Mouse (Mus musculus) hindbrain, embryonic 16.5 days (tissue): ENCODE results near the gene Polr3a. TPM values are rescaled to one million over a fixed set of nuclear protein-coding genes. Genes with fewer than 3 reads are reported as not detected.
"Not testable (repeated sequence)": the region's sequence is repeated elsewhere in the genome, so short reads cannot be mapped to it uniquely, and the experiment has no call there.

Experiments
- ATAC-seq: fragments of 200-750 bp; cut with Nextera tagmentation; 2 replicates; pipeline ENCODE4 v1.8.0; 2017; ENCODE audit warnings: moderate TSS enrichment, moderate library complexity
- H3K27ac ChIP-seq: fragments of 300-500 bp; sonication (generic); 2 replicates; pipeline ENCODE4 v1.5.1; 2014; ENCODE audit warnings: low read depth, mild to moderate bottlenecking, control low read depth, low read length, moderate library complexity
- H3K27me3 ChIP-seq: fragments of 300-500 bp; sonication (generic); replicated peaks from 2 replicates; pipeline ENCODE4 v1.6.1; 2014; ENCODE audit warnings: low read length; ENCODE audit not compliant: control insufficient read depth, insufficient read depth
- H3K36me3 ChIP-seq: fragments of 300-500 bp; sonication (generic); 2 replicates; pipeline ENCODE4 v1.6.1; 2014; ENCODE audit warnings: mild to moderate bottlenecking, low read length, moderate library complexity, mixed read lengths; ENCODE audit not compliant: control insufficient read depth, insufficient read depth
- H3K4me1 ChIP-seq: fragments of 300-500 bp; sonication (generic); 2 replicates; pipeline ENCODE4 v1.6.1; 2014; ENCODE audit warnings: low read depth, low read length; ENCODE audit not compliant: control insufficient read depth, insufficient read depth
- H3K4me2 ChIP-seq: fragments of 300-500 bp; sonication (generic); 2 replicates; pipeline ENCODE4 v1.6.1; 2014; ENCODE audit warnings: mild to moderate bottlenecking, low read length, control low read depth, moderate library complexity
- H3K4me3 ChIP-seq: fragments of 300-500 bp; sonication (generic); 2 replicates; pipeline ENCODE4 v1.5.1; 2014; ENCODE audit warnings: mild to moderate bottlenecking, low read length, control low read depth, moderate library complexity
- H3K9ac ChIP-seq: fragments of 300-500 bp; sonication (generic); 2 replicates; pipeline ENCODE4 v1.6.1; 2014; ENCODE audit warnings: low read depth, mild to moderate bottlenecking, control low read depth, low read length, moderate library complexity
- H3K9me3 ChIP-seq: fragments of 300-500 bp; sonication (generic); 2 replicates; pipeline ENCODE4 v1.6.1; 2014; ENCODE audit warnings: mild to moderate bottlenecking, low read length, moderate library complexity; ENCODE audit not compliant: control insufficient read depth
- WGBS: fragments of 180-500 bp; shearing (Covaris S2); extraction: QIAGEN DNeasy Blood & Tissue Kit; methylation state at CpG from one replicate; pipeline ENCODE4 v1.1.7; 2014; 5-methylcytosine and 5-hydroxymethylcytosine counted together
- polyA plus RNA-seq: library from polyadenylated mRNA; unstranded; fragments of >200 nt; fragmentation: Nextera tagmentation; extraction: Ambion mirVana; gene quantifications from 2 replicates; pipeline ENCODE4 v1.2.1, GENCODE M21; 2015

Polr3a gene
- polyA plus RNA-seq, 1 experiment from 2014 or later, result 18.4 TPM

GRCm38 (mm10) chr14:24468806-24469205, 18.1 kb downstream of the Polr3a start:
- Histone ChIP-seq H3K27ac (no peak overlapping the region), H3K27me3 (no peaks in the 10 kb centered on the region), H3K9ac (no peak overlapping the region), H3K4me3 (no peak overlapping the region), H3K4me2 (no peak overlapping the region), H3K9me3 (no peaks in the 10 kb centered on the region), H3K4me1 (no peaks in the 10 kb centered on the region), H3K36me3 (peaks cover 50% of the 10 kb centered on the region)
- no peak for ATAC-seq
- WGBS, result 92% methylated on average over 6 of the region's 6 CpGs

DNA sequence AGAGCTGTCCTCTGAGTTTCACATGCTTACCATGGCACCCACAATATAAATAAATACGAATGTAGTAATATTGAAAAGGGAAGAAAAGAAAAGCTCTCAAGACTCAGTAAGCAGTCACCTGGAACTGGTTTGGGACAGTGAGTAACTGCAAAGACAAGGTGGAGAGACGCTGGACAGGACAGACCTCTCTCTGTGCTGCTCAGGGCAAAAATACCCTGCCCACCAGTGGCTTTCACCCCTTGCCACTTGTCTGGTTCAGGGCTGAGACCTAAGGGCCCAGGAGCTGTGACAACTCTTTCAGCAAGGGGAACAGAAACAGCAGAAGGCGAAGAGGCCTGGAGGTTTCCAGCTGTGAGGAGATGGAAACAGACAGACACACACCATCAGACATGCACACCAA, 28.7 kb downstream of the Polr3a start:
- Histone ChIP-seq H3K9me3 (no peaks in the 10 kb centered on the region), H3K4me1 (no peaks in the 10 kb centered on the region), H3K9ac (no peak overlapping the region), H3K4me3 (no peak overlapping the region), H3K4me2 (no peak overlapping the region), H3K27ac (no peak overlapping the region), H3K27me3 (no peaks in the 10 kb centered on the region), H3K36me3 (peaks cover 45% of the 10 kb centered on the region)
- 87% methylated on average over 3 of the region's 3 CpGs for WGBS
- no peak for ATAC-seq

GRCm38 (mm10) chr14:24443529-24443928, 43.3 kb downstream of the Polr3a start:
- H3K4me1 ChIP-seq, H3K4me2 ChIP-seq, H3K9me3 ChIP-seq, H3K36me3 ChIP-seq, H3K4me3 ChIP-seq, H3K9ac ChIP-seq, ATAC-seq, H3K27me3 ChIP-seq, H3K27ac ChIP-seq: not testable (repeated sequence)
- WGBS, result 84% methylated on average over 4 of the region's 4 CpGs

Other genes starting within 250 kb of the Polr3a start
- 18.4 and 21.0 TPM in 2 replicates for gene Dlg5, start 241.1 kb downstream of the Polr3a start, polyA plus RNA-seq
- 0.16 and 0.23 TPM in 2 replicates for gene E330034G19Rik, start 193.8 kb downstream of the Polr3a start, polyA plus RNA-seq
- 456 and 490 TPM in 2 replicates for gene Rps24, start 67 bp upstream of the Polr3a start, polyA plus RNA-seq